Mouse (Mus musculus) liver, postnatal 0 days (tissue): ENCODE measurements around the gene Efnb2. TPM values are rescaled to one million over a fixed set of nuclear protein-coding genes. Genes with fewer than 3 reads are reported as not detected.

ENCODE experiments used
- ATAC-seq: fragments of 200-750 bp; cut with Nextera tagmentation; 2 replicates; pipeline ENCODE4 v1.8.0; 2017; ENCODE audit warnings: mild to moderate bottlenecking, moderate library complexity
- DNase-seq: peaks from one replicate; pipeline ENCODE4 v3.0.0-alpha.2; 2016
- H3K27ac ChIP-seq: fragments of 300-500 bp; sonication (generic); 2 replicates; pipeline ENCODE4 v1.5.1; 2014; ENCODE audit warnings: antibody characterized with exemption, moderate library complexity, mild to moderate bottlenecking, low read depth
- H3K27me3 ChIP-seq: fragments of 300-500 bp; sonication (generic); 2 replicates; pipeline ENCODE4 v1.6.1; 2014; ENCODE audit warnings: low read length, control low read depth, mixed read lengths; ENCODE audit not compliant: insufficient read depth
- H3K36me3 ChIP-seq: fragments of 300-500 bp; sonication (generic); replicated peaks from 2 replicates; pipeline ENCODE4 v1.6.1; 2014; ENCODE audit warnings: mild to moderate bottlenecking, control low read depth, low read length, moderate library complexity, mixed read lengths; ENCODE audit not compliant: insufficient read depth
- H3K4me1 ChIP-seq: fragments of 300-500 bp; sonication (generic); 2 replicates; pipeline ENCODE4 v1.6.1; 2014; ENCODE audit warnings: antibody characterized with exemption, mild to moderate bottlenecking, control low read depth; ENCODE audit not compliant: insufficient read depth
- H3K4me2 ChIP-seq: fragments of 300-500 bp; sonication (generic); 2 replicates; pipeline ENCODE4 v1.6.1; 2014; ENCODE audit warnings: low read depth, mild to moderate bottlenecking, low read length, moderate library complexity, mixed read lengths
- H3K4me3 ChIP-seq: fragments of 300-500 bp; sonication (generic); 2 replicates; pipeline ENCODE4 v1.5.1; 2014; ENCODE audit warnings: low read depth, low read length
- H3K9ac ChIP-seq: fragments of 300-500 bp; sonication (generic); replicated peaks from 2 replicates; pipeline ENCODE4 v1.6.1; 2014; ENCODE audit warnings: mild to moderate bottlenecking, moderate library complexity
- H3K9me3 ChIP-seq: fragments of 300-500 bp; sonication (generic); 2 replicates; pipeline ENCODE4 v1.6.1; 2016; ENCODE audit warnings: mild to moderate bottlenecking, control low read depth, low read length, mixed read lengths
- CTCF ChIP-seq: sonication (generic); IDR thresholded peaks from 2 replicates; pipeline ENCODE4 v1.5.1; 2016; ENCODE audit warnings: antibody characterized with exemption, low read depth
- EP300 ChIP-seq: IDR thresholded peaks from 2 replicates; pipeline ENCODE4 v1.6.1; 2016; ENCODE audit warnings: antibody characterized with exemption, low read depth, mild to moderate bottlenecking
- WGBS: fragments of 180-500 bp; shearing (Covaris S2); extraction: QIAGEN DNeasy Blood & Tissue Kit; methylation state at CpG from one replicate; pipeline ENCODE4 v1.1.7; 2014; ENCODE audit not compliant: insufficient replicate concordance; 5-methylcytosine and 5-hydroxymethylcytosine counted together
- polyA plus RNA-seq: library from polyadenylated mRNA; unstranded; fragments of >200 nt; fragmentation: Nextera tagmentation; extraction: Ambion mirVana; gene quantifications from 2 replicates; pipeline ENCODE4 v1.2.1, GENCODE M21; 2015

Efnb2 gene
- polyA plus RNA-seq, 1 experiment from 2014 or later = 1.0 TPM

DNA sequence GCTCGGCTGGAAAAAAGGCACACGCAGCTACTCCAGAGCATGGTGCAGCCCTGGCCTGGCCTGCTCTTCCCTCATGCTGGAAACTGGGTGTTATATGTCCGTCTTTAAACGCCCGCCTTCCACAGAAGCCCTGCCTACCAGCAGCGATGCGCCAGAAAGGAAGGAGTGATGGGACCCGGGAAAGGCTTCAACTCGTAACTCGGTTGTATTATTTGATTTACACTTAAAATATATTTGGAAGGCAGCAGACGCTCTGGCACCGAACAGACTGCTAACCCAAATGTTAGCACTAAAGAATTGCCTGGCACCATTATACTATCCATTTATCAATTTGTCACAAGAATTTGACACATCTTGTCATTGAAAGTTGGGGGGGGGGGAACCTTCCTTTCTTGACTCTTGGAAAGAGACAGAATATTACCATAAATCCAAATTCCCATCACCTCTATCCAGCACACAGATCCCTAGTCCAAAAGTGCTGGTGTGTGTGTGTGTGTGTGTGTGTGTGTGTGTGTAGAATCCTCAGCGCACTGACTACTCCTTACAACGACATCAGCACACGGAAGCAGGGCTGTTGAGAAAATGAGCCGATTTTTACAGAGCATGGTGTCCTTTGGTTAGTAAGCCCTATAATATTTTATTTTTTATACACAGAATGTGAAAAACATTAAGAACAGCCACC lies 39.7 kb downstream of the Efnb2 start:
- no peak for TF ChIP-seq CTCF
- no peak for TF ChIP-seq EP300
- 85% methylated on average over 16 of the region's 16 CpGs for WGBS
- H3K4me1 ChIP-seq = no peaks in the 10 kb centered on the region
- no peaks in the 10 kb centered on the region for H3K36me3 ChIP-seq
- no peak overlapping the region for H3K4me2 ChIP-seq
- H3K9ac ChIP-seq = no peak overlapping the region
- ATAC-seq (no peak), DNase-seq (no peak)
- no peaks in the 10 kb centered on the region for H3K27me3 ChIP-seq
- no peak overlapping the region for H3K4me3 ChIP-seq
- no peaks in the 10 kb centered on the region for H3K9me3 ChIP-seq
- H3K27ac ChIP-seq = no peak overlapping the region

DNA sequence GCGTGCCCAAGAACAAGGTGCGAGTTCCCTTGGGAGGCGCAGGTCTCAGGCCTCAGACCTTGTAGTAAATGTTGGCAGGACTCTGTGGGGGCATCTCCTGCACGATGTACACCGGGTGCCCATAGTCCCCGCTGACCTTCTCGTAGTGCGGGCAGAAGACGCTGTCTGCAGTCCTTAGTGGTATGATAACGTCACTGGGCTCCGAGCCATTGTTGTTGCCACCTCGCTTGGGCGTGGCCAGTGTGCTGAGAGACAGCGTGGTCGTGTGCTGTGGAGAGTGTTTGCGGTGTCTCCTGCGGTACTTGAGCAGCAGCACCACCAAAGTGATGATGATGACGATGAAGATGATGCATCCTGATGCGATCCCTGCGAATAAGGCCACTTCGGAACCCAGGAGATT lies 40.5 kb downstream of the Efnb2 start:
- H3K36me3 ChIP-seq = no peaks in the 10 kb centered on the region
- no peak overlapping the region for H3K9ac ChIP-seq
- TF ChIP-seq EP300 (no peak), CTCF (no peak)
- no peaks in the 10 kb centered on the region for H3K4me1 ChIP-seq
- H3K4me3 ChIP-seq = no peak overlapping the region
- DNase-seq (no peak), ATAC-seq (no peak)
- H3K4me2 ChIP-seq = no peak overlapping the region
- no peak overlapping the region for H3K27ac ChIP-seq
- H3K9me3 ChIP-seq = no peaks in the 10 kb centered on the region
- no peaks in the 10 kb centered on the region for H3K27me3 ChIP-seq
- 90% methylated on average over 21 of the region's 21 CpGs for WGBS

DNA sequence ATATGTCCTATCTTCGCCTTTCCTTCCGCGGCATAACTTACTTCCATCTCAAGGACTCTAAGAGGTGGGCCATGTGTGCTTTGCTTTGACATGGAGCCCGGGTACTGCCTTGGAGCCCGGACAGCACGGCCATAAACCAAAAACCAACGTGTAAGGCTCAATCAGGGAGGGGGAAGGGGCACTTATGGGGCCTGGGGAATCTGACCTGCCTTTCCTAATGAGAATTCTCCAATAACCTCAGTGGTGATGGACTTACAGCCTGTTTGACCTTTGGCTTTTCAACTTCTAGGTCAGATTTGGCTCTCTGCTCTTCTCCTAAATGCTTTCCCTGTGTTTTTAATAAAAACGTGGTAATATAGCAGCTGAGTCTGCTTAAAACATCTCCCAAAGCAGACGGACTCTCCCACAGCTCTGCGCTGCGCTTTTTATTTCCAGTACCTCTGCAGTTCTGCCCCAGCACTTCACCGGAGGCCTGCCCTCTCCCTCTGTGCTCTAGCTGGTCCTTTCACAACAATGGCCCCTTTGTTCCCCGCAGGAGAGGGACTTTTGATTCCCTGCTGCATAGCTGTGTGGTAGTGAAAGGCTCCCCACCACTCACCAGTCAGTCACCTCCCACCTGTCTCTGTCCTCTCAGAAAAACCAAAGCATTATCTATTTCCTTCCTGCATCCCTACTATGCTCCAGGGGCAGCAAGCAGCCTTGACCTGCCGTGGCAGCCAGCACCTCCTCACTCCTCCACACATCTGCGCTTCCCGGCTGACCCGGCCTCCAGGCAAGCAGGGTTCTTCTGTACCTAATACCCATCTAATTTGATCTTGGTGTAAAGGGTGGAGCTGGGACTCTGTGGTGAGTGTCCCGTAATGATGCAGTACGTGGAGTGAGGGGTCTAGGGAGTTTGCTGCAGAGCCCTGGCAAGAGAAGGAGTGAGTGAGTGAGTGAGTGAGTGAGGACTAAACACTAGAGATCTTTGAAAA lies 41.5 kb downstream of the Efnb2 start:
- Histone ChIP-seq H3K36me3 (no peaks in the 10 kb centered on the region), H3K4me2 (no peak overlapping the region), H3K9me3 (no peaks in the 10 kb centered on the region), H3K9ac (no peak overlapping the region), H3K27me3 (no peaks in the 10 kb centered on the region), H3K4me3 (no peak overlapping the region), H3K4me1 (no peaks in the 10 kb centered on the region), H3K27ac (no peak overlapping the region)
- no peak for DNase-seq
- TF ChIP-seq CTCF (no peak), EP300 (no peak)
- WGBS = 72% methylated on average over 19 of the region's 19 CpGs
- no peak for ATAC-seq

DNA sequence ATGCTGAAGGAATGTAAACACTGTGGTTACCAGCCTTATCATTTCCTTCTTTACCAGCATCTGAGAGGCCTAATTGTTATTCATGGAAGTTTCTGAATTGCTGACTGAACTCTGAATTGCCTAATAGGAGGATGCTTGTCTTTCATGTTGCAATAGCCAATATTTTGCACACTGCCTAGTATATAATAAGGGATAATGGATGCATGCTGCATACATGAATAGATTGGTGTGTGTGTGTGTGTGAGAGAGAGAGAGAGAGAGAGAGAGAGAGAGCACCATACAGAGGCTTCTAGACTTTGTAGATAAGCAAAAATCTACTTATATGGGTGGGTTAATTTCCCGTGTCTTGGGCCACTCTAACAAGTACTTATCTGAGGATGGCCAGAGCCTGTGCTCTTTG lies 47.2 kb downstream of the Efnb2 start:
- no peak overlapping the region for H3K9ac ChIP-seq
- TF ChIP-seq CTCF (no peak), EP300 (no peak)
- H3K27me3 ChIP-seq = no peaks in the 10 kb centered on the region
- H3K4me1 ChIP-seq = no peaks in the 10 kb centered on the region
- no peaks in the 10 kb centered on the region for H3K9me3 ChIP-seq
- no peak overlapping the region for H3K4me3 ChIP-seq
- 54% methylated on average over 1 of the region's 1 CpGs for WGBS
- DNase-seq (no peak), ATAC-seq (no peak)
- H3K36me3 ChIP-seq = no peaks in the 10 kb centered on the region
- no peak overlapping the region for H3K4me2 ChIP-seq
- no peak overlapping the region for H3K27ac ChIP-seq

DNA sequence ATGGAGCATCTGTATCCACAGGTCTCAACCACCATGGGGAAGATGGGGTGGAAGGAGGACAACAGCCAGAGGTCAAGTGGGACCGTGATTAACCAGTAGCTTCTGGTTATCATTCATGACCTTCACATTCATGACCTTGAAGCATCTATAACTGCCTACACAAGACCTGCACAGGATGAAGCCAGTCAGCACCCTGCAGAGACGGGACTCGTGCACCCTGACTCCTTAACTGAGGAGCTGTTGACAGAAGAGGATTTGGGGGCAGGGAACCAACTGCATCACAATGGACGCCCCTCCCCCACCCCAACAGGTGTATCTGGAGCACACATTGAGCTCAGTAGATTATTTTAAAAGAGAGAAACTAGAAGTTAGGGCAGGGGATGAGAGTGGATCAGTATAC lies 49.1 kb downstream of the Efnb2 start:
- DNase-seq (no peak), ATAC-seq (no peak)
- Histone ChIP-seq H3K4me2 (no peak overlapping the region), H3K27ac (no peak overlapping the region), H3K9me3 (no peaks in the 10 kb centered on the region), H3K27me3 (no peaks in the 10 kb centered on the region), H3K36me3 (no peaks in the 10 kb centered on the region), H3K9ac (no peak overlapping the region), H3K4me3 (no peak overlapping the region), H3K4me1 (no peaks in the 10 kb centered on the region)
- WGBS = 62% methylated on average over 4 of the region's 4 CpGs
- TF ChIP-seq EP300 (no peak), CTCF (no peak)

DNA sequence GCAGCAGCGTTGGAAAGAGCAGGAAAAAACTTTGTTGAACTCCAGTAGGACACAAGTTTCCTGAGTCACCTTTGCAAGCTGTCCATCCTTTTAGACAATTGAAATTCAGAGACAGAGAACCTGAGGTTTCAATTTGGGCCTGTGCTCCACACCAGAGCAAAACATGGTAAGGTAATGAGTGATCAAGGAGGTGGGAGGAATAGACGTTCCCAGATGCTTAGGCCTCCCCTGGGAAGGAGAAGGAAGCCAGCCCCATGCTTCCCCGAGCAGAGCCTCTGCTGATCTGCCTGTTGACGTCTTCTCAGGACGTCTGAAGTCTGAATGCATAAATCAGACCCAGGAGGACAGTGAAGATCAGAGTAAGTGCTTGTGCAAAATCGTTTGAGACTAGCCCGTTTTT lies 51.3 kb downstream of the Efnb2 start:
- Histone ChIP-seq H3K27me3 (no peaks in the 10 kb centered on the region), H3K9ac (no peak overlapping the region), H3K27ac (no peak overlapping the region), H3K9me3 (no peaks in the 10 kb centered on the region), H3K4me1 (no peaks in the 10 kb centered on the region), H3K4me2 (no peak overlapping the region), H3K36me3 (no peaks in the 10 kb centered on the region), H3K4me3 (no peak overlapping the region)
- no peak for TF ChIP-seq EP300
- TF ChIP-seq CTCF = no peak
- ATAC-seq (no peak), DNase-seq (no peak)
- 35% methylated on average over 7 of the region's 7 CpGs for whole genome bisulfite sequencing
